Mouse (Mus musculus) embryonic facial prominence, embryonic 14.5 days (tissue): Measurements from ENCODE around the gene Ptma. TPM values are rescaled to one million over a fixed set of nuclear protein-coding genes. Genes with fewer than 3 reads are reported as not detected.
"Not testable (repeated sequence)": the region's sequence is repeated elsewhere in the genome, so short reads cannot be mapped to it uniquely, and the experiment has no call there.

Experiments
- ATAC-seq: fragments of 200-750 bp; cut with Nextera tagmentation; 2 replicates; pipeline ENCODE4 v1.8.0; 2017; ENCODE audit warnings: low read depth, moderate number of reproducible peaks, moderate TSS enrichment
- DNase-seq: peaks from one replicate; pipeline ENCODE4 v3.0.0-alpha.2; 2015; ENCODE audit warnings: low spot score
- H3K27ac ChIP-seq: fragments of 300-500 bp; sonication (generic); replicated peaks from 2 replicates; pipeline ENCODE4 v1.5.1; 2014; ENCODE audit warnings: low read depth, mild to moderate bottlenecking, low read length, moderate library complexity
- H3K27me3 ChIP-seq: fragments of 300-500 bp; sonication (generic); replicated peaks from 2 replicates; pipeline ENCODE4 v1.6.1; 2014; ENCODE audit warnings: low read length; ENCODE audit not compliant: control insufficient read depth, insufficient read depth
- H3K36me3 ChIP-seq: fragments of 300-500 bp; sonication (generic); 2 replicates; pipeline ENCODE4 v1.6.1; 2014; ENCODE audit warnings: low read length, mixed read lengths; ENCODE audit not compliant: control insufficient read depth, insufficient read depth
- H3K4me1 ChIP-seq: fragments of 300-500 bp; sonication (generic); 2 replicates; pipeline ENCODE4 v1.6.1; 2014; ENCODE audit warnings: antibody characterized with exemption, low read length; ENCODE audit not compliant: control insufficient read depth, insufficient read depth
- H3K4me2 ChIP-seq: fragments of 300-500 bp; sonication (generic); 2 replicates; pipeline ENCODE4 v1.6.1; 2014; ENCODE audit warnings: low read depth, mild to moderate bottlenecking, low read length, moderate library complexity, mixed read lengths
- H3K4me3 ChIP-seq: fragments of 300-500 bp; sonication (generic); 2 replicates; pipeline ENCODE4 v1.5.1; 2014; ENCODE audit warnings: low read depth, mild to moderate bottlenecking, low read length
- H3K9ac ChIP-seq: fragments of 300-500 bp; sonication (generic); 2 replicates; pipeline ENCODE4 v1.6.1; 2014; ENCODE audit warnings: low read depth, mild to moderate bottlenecking, low read length, moderate library complexity, mixed read lengths
- H3K9me3 ChIP-seq: fragments of 300-500 bp; sonication (generic); 2 replicates; pipeline ENCODE4 v1.6.1; 2016; ENCODE audit warnings: low read length; ENCODE audit not compliant: control insufficient read depth
- WGBS: fragments of 180-500 bp; shearing (Covaris S2); extraction: QIAGEN DNeasy Blood & Tissue Kit; methylation state at CpG from one replicate; pipeline ENCODE4 v1.1.7; 2014; 5-methylcytosine and 5-hydroxymethylcytosine counted together
- polyA plus RNA-seq: library from polyadenylated mRNA; unstranded; fragments of >200 nt; fragmentation: Nextera tagmentation; extraction: Ambion mirVana; gene quantifications from 2 replicates; pipeline ENCODE4 v1.2.1, GENCODE M21; 2014

Gene Ptma
- polyA plus RNA-seq, 1 experiment from 2014 or later: 1,814 TPM

- ATAC-seq (no peak), DNase-seq (no peak)
- Histone ChIP-seq H3K4me3 (no peak overlapping the region), H3K9ac (no peak overlapping the region), H3K9me3 (no peaks in the 10 kb centered on the region), H3K4me2 (no peak overlapping the region), H3K27me3 (no peaks in the 10 kb centered on the region), H3K27ac (no peak overlapping the region), H3K36me3 (no peaks in the 10 kb centered on the region), H3K4me1 (peaks cover 33% of the 10 kb centered on the region)
- 87% methylated on average over 5 of the region's 5 CpGs for WGBS
Measured at GRCm38 (mm10) chr1:86506420-86506819, 20.1 kb upstream of the Ptma start.

GRCm38 (mm10) chr1:86507866-86508265 is 18.7 kb upstream of the Ptma start:
- H3K36me3 ChIP-seq: no peaks in the 10 kb centered on the region
- no peak overlapping the region for H3K9ac ChIP-seq
- 80% methylated on average over 5 of the region's 5 CpGs for WGBS
- H3K27ac ChIP-seq: no peak overlapping the region
- H3K4me3 ChIP-seq: no peak overlapping the region
- no peaks in the 10 kb centered on the region for H3K27me3 ChIP-seq
- H3K9me3 ChIP-seq: no peaks in the 10 kb centered on the region
- ATAC-seq: no peak
- peaks cover 28% of the 10 kb centered on the region for H3K4me1 ChIP-seq
- H3K4me2 ChIP-seq: no peak overlapping the region
- no peak for DNase-seq

DNA sequence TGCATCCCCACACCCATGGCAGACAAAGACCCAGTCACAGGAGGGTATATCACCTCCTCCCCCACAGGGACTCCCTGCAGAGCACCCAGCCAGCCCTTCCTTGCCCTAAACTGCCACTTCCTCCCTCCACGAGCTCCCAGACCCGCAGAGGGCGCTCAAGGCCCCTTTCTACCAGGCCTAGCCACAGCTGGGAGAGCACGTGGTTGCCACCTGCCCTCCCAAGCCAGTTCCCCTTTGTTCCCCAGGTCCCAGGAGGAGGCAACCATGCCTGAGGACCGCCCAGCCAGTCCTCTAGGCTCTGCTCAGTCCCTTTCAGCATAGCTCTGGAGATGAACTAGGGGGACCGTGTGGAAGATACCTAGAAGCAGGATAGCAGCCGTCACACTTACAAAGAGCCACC is 17.1 kb upstream of the Ptma start:
- H3K9me3 ChIP-seq: no peaks in the 10 kb centered on the region
- H3K4me2 ChIP-seq: no peak overlapping the region
- H3K4me1 ChIP-seq: peaks cover 23% of the 10 kb centered on the region
- DNase-seq (peak; percentile 92), ATAC-seq (peak; percentile 80)
- no peaks in the 10 kb centered on the region for H3K27me3 ChIP-seq
- WGBS: 8% methylated on average over 7 of the region's 7 CpGs
- no peak overlapping the region for H3K9ac ChIP-seq
- H3K4me3 ChIP-seq: no peak overlapping the region
- H3K36me3 ChIP-seq: no peaks in the 10 kb centered on the region
- peak overlapping the region; percentile 50 for H3K27ac ChIP-seq

- H3K36me3 ChIP-seq: no peaks in the 10 kb centered on the region
- H3K4me3 ChIP-seq: no peak overlapping the region
- H3K27me3 ChIP-seq: no peaks in the 10 kb centered on the region
- peaks cover 15% of the 10 kb centered on the region for H3K4me1 ChIP-seq
- DNase-seq (no peak), ATAC-seq (no peak)
- WGBS: 86% methylated on average over 1 of the region's 1 CpGs
- H3K9ac ChIP-seq: no peak overlapping the region
- no peak overlapping the region for H3K27ac ChIP-seq
- no peak overlapping the region for H3K4me2 ChIP-seq
- H3K9me3 ChIP-seq: no peaks in the 10 kb centered on the region
Measured at GRCm38 (mm10) chr1:86510266-86510665, 16.3 kb upstream of the Ptma start.

GRCm38 (mm10) chr1:86510676-86511441 is 15.7 kb upstream of the Ptma start:
- Histone ChIP-seq H3K27me3 (no peaks in the 10 kb centered on the region), H3K4me1 (peaks cover 10% of the 10 kb centered on the region; the same call in 1 of the 2 replicates), H3K4me3 (no peak overlapping the region), H3K36me3 (no peaks in the 10 kb centered on the region), H3K9ac (0 out of 2 replicates have a peak overlapping the region, but pooled peaks have one; percentile 22), H3K4me2 (no peak overlapping the region), H3K27ac (no peak overlapping the region; the same call in 1 of the 2 replicates), H3K9me3 (no peaks in the 10 kb centered on the region)
- 63% methylated on average over 9 of the region's 9 CpGs for WGBS
- no peak for DNase-seq
- no peak for ATAC-seq

DNA sequence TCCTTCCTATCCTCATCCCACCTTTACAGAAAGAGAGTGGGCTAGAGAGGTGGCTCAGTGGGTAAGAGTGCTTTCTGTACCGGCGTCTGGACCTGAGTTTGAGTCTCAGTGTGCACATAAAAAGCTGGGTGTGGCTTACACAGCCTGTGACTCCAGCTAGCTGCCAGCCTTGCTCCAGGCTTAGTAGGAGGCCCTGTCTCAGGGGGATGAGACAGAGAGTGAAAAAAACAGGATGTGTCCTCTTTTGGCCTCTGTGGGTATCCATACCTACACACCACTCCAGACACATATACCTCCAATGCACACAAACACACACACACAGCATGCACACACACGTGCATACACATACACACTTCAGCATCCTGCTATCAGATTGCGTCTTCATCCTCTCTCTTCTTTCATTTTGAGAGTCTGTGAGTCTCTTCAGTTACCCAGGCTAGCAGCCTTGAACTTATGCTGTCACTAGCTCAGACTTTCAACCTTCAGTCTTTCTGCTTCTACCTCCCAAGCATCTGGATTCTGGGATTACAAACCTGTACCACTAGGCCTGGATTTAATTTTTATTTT is 14.3 kb upstream of the Ptma start:
- no peaks in the 10 kb centered on the region for H3K27me3 ChIP-seq
- H3K36me3 ChIP-seq: no peaks in the 10 kb centered on the region
- no peak overlapping the region for H3K9ac ChIP-seq
- no peak overlapping the region for H3K27ac ChIP-seq
- H3K4me3 ChIP-seq: no peak overlapping the region
- peak; percentile 30; the same call in 1 of the 2 replicates for ATAC-seq
- no peak for DNase-seq
- WGBS: 66% methylated on average over 4 of the region's 4 CpGs
- no peaks in the 10 kb centered on the region for H3K9me3 ChIP-seq
- H3K4me2 ChIP-seq: no peak overlapping the region
- H3K4me1 ChIP-seq: peaks cover 10% of the 10 kb centered on the region; the same call in 1 of the 2 replicates

GRCm38 (mm10) chr1:86513031-86513430 is 13.5 kb upstream of the Ptma start:
- not testable (repeated sequence) for DNase-seq, H3K27ac ChIP-seq, ATAC-seq, H3K9ac ChIP-seq, H3K4me2 ChIP-seq, H3K4me3 ChIP-seq, H3K36me3 ChIP-seq, H3K27me3 ChIP-seq, H3K9me3 ChIP-seq
- H3K4me1 ChIP-seq: peaks cover 10% of the 10 kb centered on the region; the same call in 1 of the 2 replicates
- WGBS: 54% methylated on average over 1 of the region's 1 CpGs

- H3K4me3 ChIP-seq: no peak overlapping the region
- 0 out of 2 replicates have a peak, but pooled peaks have one; percentile 7 for ATAC-seq
- no peaks in the 10 kb centered on the region for H3K36me3 ChIP-seq
- peak overlapping the region; percentile 37; the same call in 1 of the 2 replicates for H3K9ac ChIP-seq
- 0 out of 2 replicates have a peak, but pooled peaks cover 3% of the 10 kb centered on the region for H3K4me1 ChIP-seq
- H3K4me2 ChIP-seq: no peak overlapping the region
- no peaks in the 10 kb centered on the region for H3K27me3 ChIP-seq
- WGBS: 50% methylated on average over 6 of the region's 6 CpGs
- peak overlapping the region; percentile 21; the same call in 1 of the 2 replicates for H3K27ac ChIP-seq
- no peaks in the 10 kb centered on the region for H3K9me3 ChIP-seq
- DNase-seq: peak; percentile 71
Measured at GRCm38 (mm10) chr1:86515715-86516410, 10.7 kb upstream of the Ptma start.
